Comparison of ENCODE assay signal across 24 mouse cellular contexts in genomic region chr14:103034076-103034475, GRCm38 (mm10). TPM values are rescaled to one million over a fixed set of nuclear protein-coding genes. Genes with fewer than 3 reads are reported as not detected.
DNase-seq lines count a peak whose midpoint lies in the region; ATAC-seq lines count a peak whose summit lies in the region.
"Had no signal": no experiment of that assay in that cellular context is flagged by ENCODE, and none has a peak within 500 bp of the region (broad histone marks: within the 10 kb centered on the region; RNA-seq: fewer than 3 reads in every experiment).

No protein-coding gene starts in this region.

- DNase-seq in heart, adult 18-20 months = peak; percentile 10 to 16
- no peak for DNase-seq in heart, adult 9 months (ENCODE audit: low spot score in 2 of 2)
- peak; percentile 12 for DNase-seq in lung, postnatal 14 days
- no peak for DNase-seq in lung, postnatal 25 days (ENCODE audit: low spot score)
- peak; percentile 26 to 34 for DNase-seq in spleen, adult 18-20 months
- no peak for DNase-seq in midbrain, embryonic 11.5 days (ENCODE audit: low spot score, missing footprints)
- DNase-seq in Muller cell, postnatal 12 days (ENCODE audit: inconsistent ontology term) = no peak
- DNase-seq: cerebellum, adult 8-10 months; gastrocnemius, postnatal 25 days; kidney, adult 2 months; kidney, postnatal 25 days; liver, embryonic 13.5 days had no signal

- WGBS in midbrain, embryonic 11.5 days = 90% methylated on average over 9 of the region's 9 CpGs

- peak; percentile 51 for ATAC-seq in granulocyte monocyte progenitor cell, adult 5-6 weeks (replicated peaks; ENCODE audit: poor library complexity, severe bottlenecking)
- ATAC-seq in midbrain, embryonic 11.5 days (ENCODE audit: low FRiP score) = no peak
- ATAC-seq: forebrain, embryonic 13.5 days had no signal

- no peaks in the 10 kb centered on the region for H3K36me3 ChIP-seq in midbrain, embryonic 11.5 days (ENCODE audit: control insufficient read depth, insufficient read depth, low read length)
- H3K36me3 ChIP-seq: embryonic facial prominence, embryonic 12.5 days; limb, embryonic 12.5 days; liver, embryonic 13.5 days; lung, embryonic 15.5 days; neural tube, embryonic 12.5 days had no signal

- H3K27ac ChIP-seq in midbrain, embryonic 11.5 days (ENCODE audit: low read depth, low read length) = no peak overlapping the region
- H3K27ac ChIP-seq: embryonic facial prominence, embryonic 12.5 days; forebrain, embryonic 13.5 days; limb, embryonic 12.5 days; liver, embryonic 13.5 days; lung, embryonic 15.5 days; neural tube, embryonic 12.5 days had no signal

- H3K4me2 ChIP-seq in midbrain, embryonic 11.5 days = no peak overlapping the region
- H3K4me2 ChIP-seq: embryonic facial prominence, embryonic 12.5 days; forebrain, embryonic 13.5 days; limb, embryonic 12.5 days; liver, embryonic 13.5 days; lung, embryonic 15.5 days; neural tube, embryonic 12.5 days had no signal

- H3K9ac ChIP-seq in midbrain, embryonic 11.5 days (ENCODE audit: low read length) = no peak overlapping the region
- H3K9ac ChIP-seq: embryonic facial prominence, embryonic 12.5 days; forebrain, embryonic 13.5 days; limb, embryonic 12.5 days; liver, embryonic 13.5 days; lung, embryonic 15.5 days; neural tube, embryonic 12.5 days had no signal

- no peaks in the 10 kb centered on the region for H3K4me1 ChIP-seq in midbrain, embryonic 11.5 days (ENCODE audit: control insufficient read depth, insufficient read depth, low read length)
- H3K4me1 ChIP-seq: embryonic facial prominence, embryonic 12.5 days; forebrain, embryonic 13.5 days; limb, embryonic 12.5 days; liver, embryonic 13.5 days; lung, embryonic 15.5 days; neural tube, embryonic 12.5 days had no signal

- no peak overlapping the region for H3K4me3 ChIP-seq in midbrain, embryonic 11.5 days (ENCODE audit: low read depth, low read length)
- H3K4me3 ChIP-seq: embryonic facial prominence, embryonic 12.5 days; erythroblast, embryonic 14.5 days; forebrain, embryonic 13.5 days; limb, embryonic 12.5 days; liver, embryonic 13.5 days; lung, embryonic 15.5 days; neural tube, embryonic 12.5 days had no signal

- H3K9me3 ChIP-seq in midbrain, embryonic 11.5 days (ENCODE audit: control insufficient read depth, low read length) = no peaks in the 10 kb centered on the region
- H3K9me3 ChIP-seq: embryonic facial prominence, embryonic 12.5 days; forebrain, embryonic 13.5 days; limb, embryonic 12.5 days; liver, embryonic 13.5 days; lung, embryonic 15.5 days; neural tube, embryonic 12.5 days had no signal

- H3K27me3 ChIP-seq in midbrain, embryonic 11.5 days (ENCODE audit: control insufficient read depth, insufficient read depth, low read length) = no peaks in the 10 kb centered on the region
- H3K27me3 ChIP-seq: embryonic facial prominence, embryonic 12.5 days; forebrain, embryonic 13.5 days; limb, embryonic 12.5 days; liver, embryonic 13.5 days; lung, embryonic 15.5 days; neural tube, embryonic 12.5 days had no signal

RNA-seq across cellular contexts. Expression of gene Acod1, which starts 12.7 kb away (rescaled TPM):
- total RNA-seq in heart, adult 18-20 months (2021) = not detected
- total RNA-seq in granulocyte monocyte progenitor cell, adult 5-6 weeks (2014; fragmentation: Nextera tagmentation) = not detected in 2 replicates
- 0.67 TPM in 1 of 2 replicates, not detected in the other for total RNA-seq in granulocyte monocyte progenitor cell, adult 5-6 weeks (2017)
- polyA plus RNA-seq in midbrain, embryonic 11.5 days (2014; fragmentation: Nextera tagmentation; extraction: Ambion mirVana) = not detected in 2 replicates
- total RNA-seq: adrenal gland, adult 18-20 months; adrenal gland, postnatal 4 days; gastrocnemius, postnatal 25 days; layer of hippocampus, postnatal 10 days had no signal
- polyA plus RNA-seq: embryonic facial prominence, embryonic 12.5 days; erythroblast, embryonic 14.5 days; forebrain, embryonic 13.5 days; heart, embryonic 14.5 days; hindbrain, embryonic 11.5 days; kidney, adult 2 months; limb, embryonic 12.5 days; lung, embryonic 15.5 days; neural tube, embryonic 12.5 days had no signal

RNA-seq across cellular contexts. Expression of gene Cln5, which starts 35.9 kb away (rescaled TPM):
- total RNA-seq in heart, adult 18-20 months (2021) = 10 to 100 TPM; 20.0 to 21.3 TPM
- total RNA-seq in granulocyte monocyte progenitor cell, adult 5-6 weeks (2014; fragmentation: Nextera tagmentation) = 34.0 and 37.8 TPM in 2 replicates
- 40.2 and 40.5 TPM in 2 replicates for total RNA-seq in granulocyte monocyte progenitor cell, adult 5-6 weeks (2017)
- polyA plus RNA-seq in midbrain, embryonic 11.5 days (2014; fragmentation: Nextera tagmentation; extraction: Ambion mirVana) = 27.1 and 30.4 TPM in 2 replicates

RNA-seq across cellular contexts. Expression of gene Kctd12, which starts 51.6 kb away (rescaled TPM):
- total RNA-seq in heart, adult 18-20 months (2021) = 10 to 100 TPM; 21.3 to 25.3 TPM
- total RNA-seq in granulocyte monocyte progenitor cell, adult 5-6 weeks (2014; fragmentation: Nextera tagmentation) = 49.0 and 63.5 TPM in 2 replicates
- 63.8 and 64.9 TPM in 2 replicates for total RNA-seq in granulocyte monocyte progenitor cell, adult 5-6 weeks (2017)
- polyA plus RNA-seq in midbrain, embryonic 11.5 days (2014; fragmentation: Nextera tagmentation; extraction: Ambion mirVana) = 9.3 and 13.7 TPM in 2 replicates

Comparison
In these comparisons a context has a peak if more than half of its experiments do, and no peak if none do; other contexts are left out.
1. DNase-seq: peak in heart, adult 18-20 months (2 of 2), lung, postnatal 14 days (single experiment) and spleen, adult 18-20 months (2 of 2); none in heart, adult 9 months (0 of 2), lung, postnatal 25 days (single experiment), midbrain, embryonic 11.5 days (single experiment) and Muller cell, postnatal 12 days (single experiment).